Mouse (Mus musculus) MEL (cell line): ENCODE measurements at regions not wholly inside any gene's neighbourhood (a gene's known extent, or its start where the extent isn't known, plus 50 kb on each side); places are given as distances from the start of the nearest gene placed in this dataset.

Source experiments
- DNase-seq: peaks from one replicate; pipeline ENCODE4 v3.0.0; 2011; ENCODE audit warnings: low read depth, low spot score
- H3K27ac ChIP-seq: 2 replicates; pipeline ENCODE4 v1.5.1; 2012; ENCODE audit warnings: low read depth, mild to moderate bottlenecking, control low read depth, low read length, moderate library complexity; ENCODE audit not compliant: control insufficient read depth
- H3K27me3 ChIP-seq, 2 experiments: fragments of 150-350 bp in 1 of 2; sonication (generic) in 1 of 2; 2 replicates each; pipeline ENCODE4 v1.6.1; 2012; ENCODE audit warnings: low read length in 2 of 2, mild to moderate bottlenecking in 2 of 2, improper control_type of control experiment in 1 of 2, moderate library complexity in 1 of 2; ENCODE audit not compliant: insufficient read depth in 2 of 2, control insufficient read depth in 1 of 2
- H3K36me3 ChIP-seq, 2 experiments: 2 replicates each; pipeline ENCODE4 v1.6.1; 2012 to 2014; ENCODE audit warnings: low read length in 2 of 2, improper control_type of control experiment in 1 of 2, inconsistent platforms in 1 of 2, mild to moderate bottlenecking in 1 of 2; ENCODE audit not compliant: insufficient read depth in 2 of 2, control insufficient read depth in 1 of 2
- H3K4me1 ChIP-seq, 2 experiments: fragments of 150-350 bp in 1 of 2; sonication (generic) in 1 of 2; 2 replicates each; pipeline ENCODE4 v1.6.1; 2012; ENCODE audit warnings: low read length in 2 of 2, improper control_type of control experiment in 1 of 2, mild to moderate bottlenecking in 1 of 2; ENCODE audit not compliant: insufficient read depth in 2 of 2, control insufficient read depth in 1 of 2
- H3K4me3 ChIP-seq, 2 experiments: fragments of 150-350 bp in 1 of 2; sonication (generic) in 1 of 2; 2 replicates each; pipeline ENCODE4 v1.5.1; 2012; ENCODE audit warnings: low read depth in 2 of 2, low read length in 2 of 2, mild to moderate bottlenecking in 2 of 2, moderate library complexity in 2 of 2, control low read depth in 1 of 2, improper control_type of control experiment in 1 of 2; ENCODE audit not compliant: control insufficient read depth in 1 of 2, insufficient read depth in 1 of 2
- H3K79me2 ChIP-seq: 2 replicates; pipeline ENCODE4 v1.6.1; 2012; ENCODE audit warnings: mild to moderate bottlenecking, low read length, moderate library complexity; ENCODE audit not compliant: control insufficient read depth, poor library complexity, insufficient read depth
- H3K9ac ChIP-seq: 2 replicates; pipeline ENCODE4 v1.6.1; 2012; ENCODE audit warnings: low read depth, mild to moderate bottlenecking, control low read depth, low read length, moderate library complexity; ENCODE audit not compliant: control insufficient read depth, poor library complexity, severe bottlenecking
- H3K9me3 ChIP-seq: fragments of 150-350 bp; sonication (generic); replicated peaks from 2 replicates; pipeline ENCODE4 v1.6.1; 2012; ENCODE audit warnings: mild to moderate bottlenecking, low read length, improper control_type of control experiment, moderate library complexity; ENCODE audit not compliant: insufficient read depth
- CHD2 ChIP-seq: IDR thresholded peaks from 2 replicates; pipeline ENCODE4 v1.6.1; 2011; ENCODE audit warnings: low read length, improper control_type of control experiment
- CTCF ChIP-seq, 3 experiments: IDR thresholded peaks in 2 of 3; conservative IDR thresholded peaks in 1 of 3; 2 replicates each; pipeline ENCODE4 v1.5.1; 2011 to 2012; ENCODE audit warnings: low read length in 3 of 3, low read depth in 2 of 3, mild to moderate bottlenecking in 2 of 3, improper control_type of control experiment in 1 of 3, inconsistent platforms in 1 of 3, mixed read lengths in 1 of 3, moderate library complexity in 1 of 3; ENCODE audit not compliant: control insufficient read depth in 1 of 3, insufficient read depth in 1 of 3, poor library complexity in 1 of 3, severe bottlenecking in 1 of 3
- EP300 ChIP-seq, 2 experiments: IDR thresholded peaks; 2 replicates each; pipeline ENCODE4 v1.6.1; 2011; ENCODE audit warnings: improper control_type of control experiment in 2 of 2, low read length in 2 of 2, low read depth in 1 of 2, mild to moderate bottlenecking in 1 of 2
- ETS1 ChIP-seq: IDR thresholded peaks from 2 replicates; pipeline ENCODE4 v1.6.1; 2012; ENCODE audit warnings: low read depth, mild to moderate bottlenecking, inconsistent platforms, low read length, improper control_type of control experiment, moderate library complexity
- GABPA ChIP-seq: IDR thresholded peaks from 2 replicates; pipeline ENCODE4 v1.6.1; 2012; ENCODE audit warnings: low read depth, mild to moderate bottlenecking, inconsistent platforms, low read length, improper control_type of control experiment, moderate library complexity
- GATA1 ChIP-seq: IDR thresholded peaks from 2 replicates; pipeline ENCODE4 v1.6.1; 2011; ENCODE audit warnings: low read depth, low read length, improper control_type of control experiment
- JUND ChIP-seq: IDR thresholded peaks from 2 replicates; pipeline ENCODE4 v1.6.1; 2011; ENCODE audit warnings: low read depth, mild to moderate bottlenecking, improper control_type of control experiment, low read length
- MAX ChIP-seq: IDR thresholded peaks from 2 replicates; pipeline ENCODE4 v1.6.1; 2011; ENCODE audit warnings: low read length, improper control_type of control experiment
- MYC ChIP-seq: IDR thresholded peaks from 2 replicates; pipeline ENCODE4 v1.6.1; 2011; ENCODE audit warnings: low read depth, mild to moderate bottlenecking, low read length, improper control_type of control experiment, moderate library complexity
- NRF1 ChIP-seq: IDR thresholded peaks from 2 replicates; pipeline ENCODE4 v1.6.1; 2014; ENCODE audit warnings: low read depth, mild to moderate bottlenecking, inconsistent platforms, low read length, improper control_type of control experiment, moderate library complexity; ENCODE audit not compliant: poor library complexity, insufficient read depth, severe bottlenecking
- POLR2AphosphoS2 ChIP-seq: IDR thresholded peaks from 2 replicates; pipeline ENCODE4 v1.6.1; 2011; ENCODE audit warnings: low read length, improper control_type of control experiment
- POLR2AphosphoS5 ChIP-seq: IDR thresholded peaks from 2 replicates; pipeline ENCODE4 v1.6.1; 2012; ENCODE audit warnings: low read depth, borderline replicate concordance, mild to moderate bottlenecking, inconsistent platforms, low read length, moderate library complexity, mixed read lengths
- RAD21 ChIP-seq: IDR thresholded peaks from 2 replicates; pipeline ENCODE4 v1.6.1; 2011; ENCODE audit warnings: mild to moderate bottlenecking, low read depth, low read length, improper control_type of control experiment
- RCOR1 ChIP-seq: IDR thresholded peaks from 2 replicates; pipeline ENCODE4 v1.6.1; 2012; ENCODE audit warnings: low read depth, mild to moderate bottlenecking, inconsistent platforms, low read length, improper control_type of control experiment
- SMC3 ChIP-seq: IDR thresholded peaks from 2 replicates; pipeline ENCODE4 v1.6.1; 2011; ENCODE audit warnings: low read depth, low read length, improper control_type of control experiment
- TAL1 ChIP-seq: IDR thresholded peaks from 2 replicates; pipeline ENCODE4 v1.6.1; 2012; ENCODE audit warnings: mild to moderate bottlenecking, inconsistent platforms, low read length, moderate library complexity, mixed read lengths
- UBTF ChIP-seq: IDR thresholded peaks from 2 replicates; pipeline ENCODE4 v1.6.1; 2012; ENCODE audit warnings: low read depth, mild to moderate bottlenecking, inconsistent platforms, low read length, improper control_type of control experiment, moderate library complexity, borderline replicate concordance; ENCODE audit not compliant: insufficient read depth
- USF1 ChIP-seq: IDR thresholded peaks from 2 replicates; pipeline ENCODE4 v1.6.1; 2014; ENCODE audit warnings: low read depth, mild to moderate bottlenecking, inconsistent platforms, low read length, improper control_type of control experiment, moderate library complexity
- ZC3H11A ChIP-seq: IDR thresholded peaks from 2 replicates; pipeline ENCODE4 v1.6.1; 2012; ENCODE audit warnings: low read depth, mild to moderate bottlenecking, inconsistent platforms, low read length, improper control_type of control experiment
- ZNF384 ChIP-seq: IDR thresholded peaks from 2 replicates; pipeline ENCODE4 v1.6.1; 2012; ENCODE audit warnings: low read depth, mild to moderate bottlenecking, inconsistent platforms, low read length, improper control_type of control experiment

DNA sequence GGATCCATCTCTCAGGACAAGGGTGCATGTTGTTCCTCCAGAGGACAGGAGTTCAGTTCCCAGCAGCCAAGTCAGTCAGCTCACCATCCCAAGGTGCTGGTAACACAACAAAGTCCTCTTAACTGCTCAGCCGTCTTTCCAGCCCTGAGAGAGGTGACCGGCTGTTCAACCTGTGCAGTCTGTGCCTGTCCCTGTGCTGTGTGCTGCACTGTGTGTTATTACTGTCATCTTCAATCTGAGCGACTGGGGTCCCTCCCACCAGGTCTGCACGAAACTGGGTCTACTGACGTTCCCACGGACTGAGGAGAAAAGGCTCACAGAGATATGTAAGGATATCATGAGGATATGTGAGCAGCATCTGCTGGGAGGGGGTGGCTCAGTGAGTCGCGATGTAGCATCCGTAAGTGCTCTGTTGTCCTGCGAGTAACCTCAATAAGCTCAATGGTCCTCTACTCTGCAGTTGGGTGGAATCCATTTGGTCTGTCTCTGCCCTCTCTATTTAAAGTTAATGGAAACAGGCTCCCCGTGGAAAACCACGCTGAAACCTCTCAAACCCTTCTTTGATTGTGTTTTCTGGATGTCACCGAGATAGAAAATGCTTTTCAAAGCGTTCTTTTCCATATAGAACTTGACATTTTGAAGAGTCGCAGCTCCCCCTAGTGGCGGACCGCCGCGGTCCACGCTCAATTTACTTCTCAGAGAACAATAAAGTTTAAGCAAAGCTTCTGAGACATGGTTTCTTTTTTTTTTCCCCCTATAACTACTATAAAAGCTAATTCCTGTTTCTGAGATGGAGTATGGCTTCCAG lies 87.1 kb upstream of the Intu start:
- H3K4me1 ChIP-seq: no peaks in the 10 kb centered on the region
- no peaks in the 10 kb centered on the region for H3K9me3 ChIP-seq
- no peaks in the 10 kb centered on the region for H3K36me3 ChIP-seq
- H3K4me3 ChIP-seq: no peak overlapping the region
- H3K27me3 ChIP-seq: no peaks in the 10 kb centered on the region
- H3K27ac ChIP-seq: no peak overlapping the region
- TF ChIP-seq GATA1 (no peak), RCOR1 (no peak), GABPA (no peak), MYC (no peak), CHD2 (no peak), CTCF (IDR thresholded peaks at IDR 0.05 in 2 of 3, conservative IDR thresholded peaks at IDR 0.05 in 1 of 3; ENCODE audit: control insufficient read depth in 1 of 3, insufficient read depth in 1 of 3, low read depth in 2 of 3, low read length in 3 of 3, poor library complexity in 1 of 3, severe bottlenecking in 1 of 3) (peak; percentile 73 to 90 (median 76)), RAD21 (peak; percentile 70), MAX (no peak), JUND (no peak), ETS1 (no peak), POLR2AphosphoS2 (no peak), POLR2AphosphoS5 (no peak), NRF1 (no peak), ZNF384 (no peak), ZC3H11A (peak; percentile 21; the same call in 1 of the 2 replicates), SMC3 (peak; percentile 32; the same call in 1 of the 2 replicates), EP300 (IDR thresholded peaks at IDR 0.05; ENCODE audit: low read depth in 1 of 2, low read length in 2 of 2) (no peak)
- peak; percentile 56 for DNase-seq
- no peak overlapping the region for H3K9ac ChIP-seq
- no peaks in the 10 kb centered on the region for H3K79me2 ChIP-seq

DNA sequence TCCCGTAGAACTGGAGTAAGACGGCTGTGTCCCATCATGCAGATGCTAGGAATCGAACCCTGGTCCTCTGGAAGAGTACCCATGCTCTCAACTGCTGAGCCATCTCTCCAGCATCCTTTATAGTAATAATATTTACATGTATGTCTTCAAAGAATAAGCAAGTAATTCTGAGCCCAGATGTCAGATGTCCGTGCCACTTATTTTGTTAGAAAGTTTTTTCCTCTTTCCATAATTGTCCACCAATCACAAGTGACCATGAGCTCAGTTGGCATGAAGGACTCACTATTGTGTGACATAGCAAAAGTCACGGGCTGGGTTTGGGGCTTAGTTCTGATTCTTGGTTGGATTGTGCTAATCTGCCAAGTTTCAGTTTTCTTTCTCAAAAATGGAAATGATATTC lies 78.1 kb upstream of the Intu start:
- Histone ChIP-seq H3K9me3 (no peaks in the 10 kb centered on the region), H3K4me3 (no peak overlapping the region), H3K27ac (no peak overlapping the region), H3K79me2 (no peaks in the 10 kb centered on the region), H3K27me3 (peaks cover 0 to 1% of the 10 kb centered on the region in 2 experiments; a peak in 2 of 4 replicates), H3K4me1 (no peaks in the 10 kb centered on the region), H3K36me3 (no peaks in the 10 kb centered on the region), H3K9ac (no peak overlapping the region)
- TF ChIP-seq GATA1 (no peak), POLR2AphosphoS5 (no peak), UBTF (no peak), SMC3 (no peak), USF1 (no peak), TAL1 (no peak)
- DNase-seq: no peak
